Mouse (Mus musculus) adrenal gland (tissue): ENCODE results near the gene Ncoa4.
"Not testable (repeated sequence)": the region's sequence is repeated elsewhere in the genome, so short reads cannot be mapped to it uniquely, and the experiment has no call there.

Experiments
- intact Hi-C: fragments of 180-260 bp; cut with DNase I; formaldehyde crosslinking; loops from one replicate; pipeline ENCODE4 v1.15.1; 2025

Gene Ncoa4

GRCm38 (mm10) chr14:32191926-32192325 is 32.3 kb downstream of the Ncoa4 start:
- intact Hi-C loops = no loop called here

DNA sequence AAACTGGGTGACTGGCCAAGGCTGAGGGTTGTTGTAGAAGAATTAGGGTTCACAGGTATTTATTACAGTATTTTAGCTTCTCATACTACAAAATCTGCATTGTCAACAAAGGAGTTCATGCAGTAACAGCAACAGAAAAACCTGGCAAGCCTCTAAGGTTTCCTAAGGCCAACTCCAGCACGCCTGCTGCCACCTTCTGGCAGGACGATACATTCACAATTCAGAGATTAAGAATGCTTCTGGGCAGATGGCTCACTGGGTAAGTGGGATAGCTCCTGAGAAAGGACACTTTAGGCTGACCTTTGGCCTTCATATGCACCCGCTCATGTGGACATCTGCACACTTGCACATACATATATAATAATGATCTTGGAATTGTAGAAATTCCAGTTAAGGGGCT is 32.8 kb downstream of the Ncoa4 start:
- intact Hi-C loops = no loop called here

DNA sequence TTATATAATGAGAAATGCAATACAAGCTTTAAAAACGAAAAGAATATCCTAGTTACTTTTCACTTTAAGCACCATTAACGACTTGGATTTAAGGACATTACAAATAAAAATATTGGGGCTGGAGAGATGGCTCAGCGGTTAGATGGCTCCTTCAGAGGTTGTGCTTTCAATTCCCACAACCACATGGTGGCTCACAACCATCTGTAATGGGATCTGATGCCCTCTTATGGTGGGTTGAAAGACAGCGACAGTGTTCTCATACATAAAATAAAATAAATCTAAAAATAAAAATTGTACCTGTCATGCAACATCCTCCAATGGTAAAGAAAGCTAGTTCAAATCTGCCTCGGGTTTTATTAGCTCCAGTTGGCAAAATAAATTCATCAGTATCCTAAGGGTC is 33.9 kb downstream of the Ncoa4 start:
- intact Hi-C loops = not testable (repeated sequence)

GRCm38 (mm10) chr14:32201354-32201753 is 41.7 kb downstream of the Ncoa4 start:
- intact Hi-C loops = no loop called here

GRCm38 (mm10) chr14:32201791-32202451 is 42.3 kb downstream of the Ncoa4 start, which contains the start of the genes Timm23 and Parg:
Gene Timm23, minus strand, starts transcription at chr14:32201898.
Gene Parg, plus strand, starts transcription at chr14:32201949.
- intact Hi-C loops = no loop called here

DNA sequence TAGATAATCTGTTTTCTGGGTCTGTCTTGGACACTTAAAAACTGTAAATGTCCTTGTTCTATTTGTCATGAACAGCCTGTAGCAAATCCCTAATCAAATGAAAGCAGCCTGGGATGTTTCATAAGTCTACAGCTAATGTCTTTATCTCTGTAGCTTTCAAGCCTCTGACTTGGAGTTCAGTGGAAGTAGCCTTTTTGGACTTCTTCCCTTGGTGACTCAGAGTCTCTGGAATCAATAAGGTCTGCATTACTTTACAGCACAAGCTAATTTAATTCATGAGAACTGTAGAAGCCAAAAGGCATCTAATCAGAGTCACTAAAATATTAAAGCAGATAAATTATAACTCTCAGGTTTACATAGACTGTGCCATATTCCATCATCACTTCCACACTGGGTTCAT is 66.9 kb downstream of the Ncoa4 start:
- intact Hi-C loops = no loop called here

DNA sequence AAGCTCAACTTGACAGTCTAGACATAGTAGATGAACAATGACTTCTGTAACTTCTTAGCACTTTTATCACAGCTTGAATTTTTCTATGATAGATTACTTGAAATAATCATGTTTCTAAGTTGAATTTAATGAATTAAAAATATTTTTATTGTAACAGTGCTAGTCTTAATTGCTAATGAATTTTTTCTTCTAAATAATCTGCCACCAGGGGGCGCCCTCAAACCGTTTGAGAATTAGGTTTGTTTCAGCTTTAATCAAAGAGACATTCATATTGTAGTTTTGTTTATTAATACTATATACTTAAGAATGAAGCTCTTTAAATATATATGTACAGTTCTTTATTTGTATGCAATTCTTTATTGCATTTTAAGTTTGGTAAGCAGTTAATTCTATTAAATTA is 69.3 kb downstream of the Ncoa4 start:
- intact Hi-C loops = loop anchor here (2.0 kb wide), 1 partner anchor 252 kb away; no protein-coding TSS in a partner anchor
